Mouse (Mus musculus) thymus, postnatal 4 days (tissue): ENCODE results near the gene Adamtsl4.

Experiments
- DNase-seq: peaks from one replicate; pipeline ENCODE4 v3.0.0; 2021

Gene Adamtsl4

DNA sequence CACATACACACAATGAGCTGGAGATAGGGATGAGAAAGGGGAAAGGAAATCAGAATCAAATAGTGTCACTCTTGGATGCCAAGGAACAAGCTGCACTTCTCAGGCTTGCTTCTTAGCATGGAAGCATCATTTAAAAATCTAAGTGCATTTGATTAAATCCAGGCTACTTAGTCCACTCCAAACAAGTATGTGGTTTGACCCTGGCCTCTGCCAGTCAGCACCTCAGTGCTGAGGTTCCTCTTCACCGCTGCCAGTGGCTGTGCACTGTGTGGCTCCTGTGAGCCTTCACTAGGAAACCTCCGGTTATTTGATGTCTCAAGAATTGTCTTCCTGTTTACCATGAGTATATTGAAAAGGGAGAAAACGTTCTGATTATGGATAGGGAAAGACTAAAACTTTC, 56.9 kb downstream of the Adamtsl4 start:
- DNase-seq: no peak

DNA sequence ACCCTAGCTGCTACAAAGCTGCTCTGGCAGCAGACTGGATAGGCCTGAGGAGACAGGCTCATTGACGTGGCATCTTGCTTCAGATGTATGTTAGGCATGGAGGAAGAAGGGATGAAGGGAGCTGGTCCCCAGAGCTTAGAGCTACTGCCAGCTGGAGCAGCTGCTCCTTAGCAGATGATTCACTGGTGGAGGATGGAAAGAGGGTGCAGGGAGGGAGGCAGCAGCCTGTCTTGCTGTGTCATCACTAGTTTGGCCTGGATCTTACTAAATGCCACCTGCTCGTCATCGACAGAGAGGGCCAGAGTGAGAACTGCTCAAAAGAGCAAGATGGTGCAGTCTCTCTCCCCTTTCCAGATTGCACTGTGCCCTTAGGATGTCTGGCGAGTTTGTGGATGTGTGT, 58.0 kb downstream of the Adamtsl4 start:
- no peak for DNase-seq

DNA sequence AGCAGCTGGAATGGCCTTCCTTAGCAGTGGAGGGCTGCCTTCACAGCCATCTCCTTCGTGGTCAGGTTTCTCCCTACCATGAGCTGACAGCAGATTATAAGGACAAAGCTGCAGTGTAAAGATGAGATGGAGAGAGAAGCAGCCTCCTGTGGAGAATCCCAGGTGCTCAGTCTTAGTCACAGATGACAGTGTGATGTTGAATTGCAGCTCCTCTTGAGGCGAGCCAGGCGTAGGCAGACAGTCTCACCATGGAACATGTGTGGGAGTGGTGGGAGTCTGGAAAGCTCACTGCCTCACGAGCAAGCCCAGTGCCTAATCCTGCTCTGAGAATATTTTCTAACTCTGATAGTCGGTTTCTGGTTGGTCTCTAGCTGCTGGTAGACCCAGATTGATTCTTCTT, 60.0 kb downstream of the Adamtsl4 start:
- no peak for DNase-seq
